Mouse (Mus musculus) ovary, postnatal 14 days (tissue): ENCODE data around the gene Gad1.

Experiments used
- DNase-seq: peaks from one replicate; pipeline ENCODE4 v3.0.0; 2022; ENCODE audit warnings: low spot score

The Gad1 gene

DNA sequence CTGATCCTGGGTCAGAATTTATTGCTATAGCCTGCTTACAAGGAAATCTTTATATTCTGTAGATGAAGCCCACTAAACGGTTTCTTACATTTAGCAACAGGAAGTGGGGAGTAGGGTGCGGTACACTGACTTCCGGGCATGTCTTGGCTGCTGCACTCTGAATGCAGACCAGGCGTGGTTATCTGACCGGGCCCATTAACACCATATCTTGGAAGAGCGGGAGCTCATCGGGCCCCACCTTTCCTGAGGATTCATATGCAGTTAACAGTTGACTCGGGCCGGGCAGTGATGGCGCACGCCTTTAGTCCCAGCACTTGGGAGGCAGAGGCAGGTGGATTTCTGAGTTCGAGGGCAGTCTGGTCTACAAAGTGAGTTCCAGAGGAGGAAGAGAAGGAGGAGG, 75.5 kb downstream of the Gad1 start:
- no peak for DNase-seq

DNA sequence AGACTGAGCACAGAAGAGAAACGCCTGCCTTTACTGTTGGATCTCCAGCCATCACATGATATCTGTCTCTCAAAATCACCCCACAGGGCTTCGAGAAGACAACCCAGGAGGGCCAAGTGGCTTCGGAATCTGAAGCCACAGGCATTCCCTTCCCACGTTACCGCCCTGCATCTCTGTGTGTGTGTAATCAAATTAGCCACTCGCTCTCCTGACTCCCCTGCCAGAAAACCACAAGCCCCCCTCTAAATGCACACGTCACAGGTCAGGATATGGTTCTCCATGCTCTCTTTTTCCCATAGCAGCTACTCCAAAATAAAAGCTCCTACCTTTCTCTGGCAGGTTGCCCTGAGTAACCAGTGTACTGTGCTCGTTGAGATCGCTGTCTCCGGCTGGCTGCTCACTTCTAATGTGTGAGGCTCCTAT, 76.5 kb downstream of the Gad1 start:
- peak; percentile 24 for DNase-seq

DNA sequence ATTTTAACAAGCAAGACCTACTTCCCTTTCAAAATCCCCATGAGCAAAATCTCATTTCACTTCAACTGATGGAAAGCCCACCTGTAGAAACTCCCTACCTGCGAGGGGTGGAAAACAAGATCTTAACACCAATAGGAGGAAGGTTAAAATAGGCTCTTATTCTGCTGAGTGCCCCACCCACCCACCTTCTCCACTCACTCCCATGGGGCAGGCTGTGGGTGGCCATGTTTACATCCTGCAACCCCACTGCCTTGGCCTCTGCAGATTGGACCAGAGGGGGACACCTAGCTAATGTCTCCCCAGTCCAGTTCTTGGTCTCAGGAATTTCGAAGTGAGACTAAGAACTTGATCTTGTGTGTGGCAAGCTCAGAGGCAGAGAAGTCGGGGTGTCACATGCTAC, 77.0 kb downstream of the Gad1 start:
- DNase-seq: no peak

DNA sequence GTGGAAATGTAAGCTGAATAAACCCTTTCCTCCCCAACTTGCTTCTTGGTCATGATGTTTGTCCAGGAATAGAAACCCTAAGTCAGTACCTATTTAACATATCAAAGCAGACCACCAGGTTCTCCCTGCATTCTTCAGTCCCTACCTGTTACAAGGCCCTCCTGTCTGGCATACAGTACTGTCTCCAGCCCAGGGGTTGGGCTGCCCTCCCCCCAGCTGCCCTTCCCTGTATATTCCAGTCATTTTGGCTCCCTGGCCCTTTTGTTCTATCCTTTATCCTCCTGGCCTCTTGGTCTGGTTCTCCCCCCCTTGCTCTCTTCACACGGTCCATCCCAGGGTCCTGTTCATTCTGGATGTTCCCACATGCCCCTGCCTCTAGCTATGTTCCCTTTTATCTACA, 78.4 kb downstream of the Gad1 start:
- no peak for DNase-seq

DNA sequence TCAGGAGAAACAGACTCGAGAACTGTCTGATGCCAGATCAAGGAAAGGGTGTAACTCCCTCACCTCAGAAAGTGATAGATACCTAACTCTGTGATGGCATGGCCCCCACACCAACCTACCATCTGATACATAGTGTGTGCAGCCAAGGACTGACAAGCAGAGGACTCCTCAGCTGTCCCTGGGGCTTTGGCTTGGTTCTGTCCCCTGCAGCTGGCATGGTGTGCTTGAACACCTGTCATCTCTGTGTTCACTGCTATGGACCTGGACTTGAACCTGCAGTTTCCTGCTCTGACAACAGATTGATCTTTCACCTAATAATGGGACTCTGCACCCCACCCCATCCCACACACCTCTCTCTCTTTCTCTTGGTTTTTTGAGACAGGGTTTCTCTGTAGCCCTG, 79.5 kb downstream of the Gad1 start:
- no peak for DNase-seq

DNA sequence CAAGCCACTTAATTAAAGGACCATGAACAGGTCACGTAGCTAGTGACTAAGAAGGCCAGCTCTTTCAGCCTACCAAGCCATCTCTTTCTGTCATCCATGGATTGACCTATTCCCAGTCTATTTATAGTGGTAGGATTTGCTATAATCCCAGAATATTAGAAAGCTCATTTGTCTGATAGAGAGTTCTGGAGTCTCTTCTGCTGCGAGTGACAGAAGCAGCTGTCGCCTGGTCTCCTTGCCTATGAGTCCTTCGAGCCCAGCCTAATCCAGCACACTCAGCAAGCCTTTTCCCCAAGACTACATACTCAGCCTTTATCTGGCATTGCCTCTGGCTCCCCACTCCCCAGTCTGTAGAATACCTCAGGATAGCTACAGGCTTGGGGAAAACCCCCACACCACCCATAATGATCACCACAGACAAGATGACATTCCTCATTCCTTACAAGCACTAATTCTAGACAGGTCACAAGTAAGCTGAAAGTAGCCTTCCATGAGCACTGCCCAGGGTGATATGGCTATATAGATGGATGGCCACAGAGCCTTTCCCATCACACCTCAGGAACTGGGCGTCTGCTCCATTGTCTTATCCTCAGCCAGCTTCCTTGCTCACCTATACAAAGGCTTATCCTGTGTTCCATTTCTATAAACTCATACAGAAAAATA, 81.3 kb downstream of the Gad1 start:
- DNase-seq: no peak

DNA sequence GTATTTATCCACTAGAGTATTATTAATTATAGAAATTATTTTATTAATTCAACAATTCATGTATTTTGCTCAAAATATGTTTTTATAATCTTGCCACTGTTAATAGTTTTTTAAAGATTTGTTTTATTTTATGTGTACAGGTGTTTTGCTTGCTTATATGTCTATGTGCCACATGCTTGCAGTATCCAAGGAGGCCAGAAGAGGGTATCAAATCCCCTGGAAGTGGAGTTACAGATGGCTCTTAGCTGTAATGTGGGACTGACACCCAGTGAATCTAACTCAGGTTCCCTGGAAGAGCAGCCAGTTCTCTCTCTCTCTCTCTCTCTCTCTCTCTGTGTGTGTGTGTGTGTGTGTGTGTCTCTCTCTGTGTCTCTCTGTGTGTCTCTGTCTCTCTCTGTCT, 88.1 kb downstream of the Gad1 start:
- DNase-seq: no peak

DNA sequence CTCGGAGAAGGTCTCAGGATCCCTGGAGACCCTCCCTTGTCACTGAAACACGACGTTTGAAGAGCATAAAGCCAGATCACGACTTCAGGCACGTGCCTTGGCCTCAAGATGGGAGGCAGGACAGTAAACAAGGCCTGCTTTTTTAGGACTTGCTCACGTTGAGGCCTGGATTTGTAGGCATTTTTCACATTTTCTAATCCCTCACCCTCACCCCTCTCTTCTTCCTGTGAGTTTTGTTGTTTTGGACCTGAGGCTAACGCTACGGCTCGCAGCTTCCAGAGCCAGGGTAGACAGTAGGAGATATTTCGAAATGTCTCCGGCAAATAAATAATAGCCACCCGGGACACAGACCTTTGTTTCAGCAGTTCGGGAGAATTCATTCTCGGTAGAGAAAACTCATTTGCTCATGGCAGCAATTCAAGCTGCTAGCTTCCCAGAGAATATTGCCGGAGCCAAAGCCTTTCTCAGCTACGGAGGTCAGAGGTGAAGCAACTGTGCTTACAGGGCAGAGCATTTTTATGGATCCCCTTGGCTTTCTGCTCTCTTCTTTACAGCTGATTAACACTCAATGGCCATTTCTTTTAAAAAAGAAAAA, 90.2 kb downstream of the Gad1 start:
- peak; percentile 5 for DNase-seq

DNA sequence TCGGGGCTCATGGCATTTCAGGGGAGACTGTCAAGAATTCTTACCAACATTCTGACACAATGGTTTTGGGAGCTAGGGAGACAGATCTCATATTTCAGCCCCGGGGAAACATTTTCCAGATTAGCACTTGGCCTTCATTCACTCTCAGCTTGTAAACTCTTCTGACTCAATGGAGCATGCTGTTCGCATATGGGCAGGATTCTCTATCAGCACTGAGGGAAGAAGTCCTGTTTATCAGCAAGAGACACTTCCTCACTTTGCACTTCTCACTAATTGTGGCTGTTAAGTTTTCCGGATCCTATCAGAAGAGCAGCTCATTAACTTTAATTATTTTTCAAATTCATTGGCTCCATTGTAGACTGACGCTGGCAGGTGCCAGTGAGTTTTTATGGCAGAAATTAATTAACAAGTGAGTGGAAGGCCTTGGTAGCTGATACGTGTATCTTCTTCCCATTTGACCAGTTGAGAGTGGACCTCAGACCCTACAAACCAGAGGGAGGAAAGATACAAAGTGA, 92.5 kb downstream of the Gad1 start:
- no peak for DNase-seq

DNA sequence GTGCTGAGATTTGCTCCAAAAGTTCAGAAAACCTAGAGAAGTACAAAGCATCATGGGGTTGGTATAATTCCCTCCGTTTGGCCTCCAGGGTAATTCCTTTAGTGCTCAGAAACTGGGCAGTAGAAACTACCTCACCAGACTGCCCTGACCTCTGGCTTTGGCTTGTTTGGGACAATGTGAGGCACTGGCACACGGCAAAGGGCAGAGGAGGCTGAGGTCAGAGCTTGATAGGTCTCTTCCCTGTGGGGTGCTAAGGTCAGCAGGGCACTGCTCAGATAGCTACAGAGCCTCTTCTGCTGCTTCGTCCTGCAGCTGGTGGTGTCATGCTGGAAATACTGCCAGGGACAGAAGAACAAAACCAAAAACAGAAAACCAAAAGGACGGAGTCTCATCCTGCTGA, 94.8 kb downstream of the Gad1 start:
- DNase-seq: no peak

DNA sequence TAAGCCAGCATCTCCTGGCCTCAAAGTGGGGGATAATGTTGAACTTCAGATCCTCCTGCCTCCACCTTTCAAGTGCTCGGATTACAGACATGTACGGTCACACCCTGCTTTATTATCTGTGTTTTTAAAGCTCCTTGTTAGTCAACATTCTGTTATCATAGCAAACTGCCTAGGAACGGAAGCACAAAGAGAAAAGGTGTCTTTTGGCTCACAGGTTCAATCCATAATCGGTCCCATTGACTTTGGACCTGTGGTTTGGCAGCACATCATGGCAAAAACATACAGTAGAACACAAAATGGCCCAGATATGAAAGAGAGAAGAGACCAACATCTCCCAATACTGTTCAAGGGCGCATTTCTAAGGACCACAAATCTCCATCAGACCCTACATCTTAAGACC, 95.4 kb downstream of the Gad1 start:
- no peak for DNase-seq

DNA sequence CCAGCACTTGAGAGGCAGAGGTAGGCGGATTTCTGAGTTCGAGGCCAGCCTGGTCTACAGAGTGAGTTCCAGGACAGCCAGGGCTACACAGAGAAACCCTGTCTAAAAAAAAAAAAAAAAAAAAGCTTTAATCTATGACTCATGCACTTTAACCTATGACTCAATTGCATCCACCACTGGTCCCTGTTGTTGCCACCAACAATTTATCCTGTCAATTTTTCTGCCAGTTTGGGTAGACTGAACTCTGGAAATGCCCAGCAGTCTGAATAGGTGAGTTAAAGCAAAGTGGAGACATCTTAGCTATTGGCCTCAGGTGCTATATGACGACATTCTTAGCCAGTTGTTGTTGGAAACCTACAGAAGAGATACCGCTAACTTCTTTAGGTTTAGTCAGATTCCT, 96.6 kb downstream of the Gad1 start:
- no peak for DNase-seq
